Mouse (Mus musculus): Measurements from ENCODE around the gene C1qtnf4. TPM values are rescaled to one million over a fixed set of nuclear protein-coding genes. Genes with fewer than 3 reads are reported as not detected.
A peak's percentile ranks its signal among the peaks of the same experiment; 100 is the strongest.

The C1qtnf4 gene
- polyA plus RNA-seq, 1 experiment from 2014 or later, result 22.5 TPM

- Histone ChIP-seq H3K4me1 (ENCODE audit: control insufficient read depth, insufficient read depth, low read length) (no peaks in the 10 kb centered on the region), H3K9ac (ENCODE audit: low read length) (no peak overlapping the region), H3K4me3 (ENCODE audit: low read depth, low read length) (no peak overlapping the region), H3K9me3 (ENCODE audit: control insufficient read depth, low read length) (no peaks in the 10 kb centered on the region), H3K4me2 (ENCODE audit: low read depth) (no peak overlapping the region), H3K36me3 (ENCODE audit: control insufficient read depth, insufficient read depth, low read length) (no peaks in the 10 kb centered on the region), H3K27me3 (ENCODE audit: control insufficient read depth, insufficient read depth, low read length) (peaks cover 3% of the 10 kb centered on the region; the same call in 1 of the 2 replicates), H3K27ac (ENCODE audit: low read depth, low read length) (no peak overlapping the region)
- ATAC-seq (ENCODE audit: insufficient read depth, low FRiP score, low TSS enrichment) (no peak), DNase-seq (ENCODE audit: low spot score) (no peak)
- WGBS, result 84% methylated on average over 2 of the region's 2 CpGs
Measured at GRCm38 (mm10) chr2:90875239-90875638, 10.4 kb upstream of the C1qtnf4 start.

GRCm38 (mm10) chr2:90877584-90878259 lies 7.9 kb upstream of the C1qtnf4 start:
- 63% methylated on average over 5 of the region's 5 CpGs for WGBS
- Histone ChIP-seq H3K4me3 (ENCODE audit: low read depth, low read length) (no peak overlapping the region), H3K36me3 (ENCODE audit: control insufficient read depth, insufficient read depth, low read length) (no peaks in the 10 kb centered on the region), H3K4me2 (ENCODE audit: low read depth) (no peak overlapping the region), H3K27me3 (ENCODE audit: control insufficient read depth, insufficient read depth, low read length) (peaks cover 4% of the 10 kb centered on the region; the same call in 1 of the 2 replicates), H3K27ac (ENCODE audit: low read depth, low read length) (no peak overlapping the region), H3K9me3 (ENCODE audit: control insufficient read depth, low read length) (no peaks in the 10 kb centered on the region), H3K4me1 (ENCODE audit: control insufficient read depth, insufficient read depth, low read length) (no peaks in the 10 kb centered on the region), H3K9ac (ENCODE audit: low read length) (no peak overlapping the region)
- ATAC-seq (ENCODE audit: insufficient read depth, low FRiP score, low TSS enrichment), result no peak
- DNase-seq (ENCODE audit: low spot score), result no peak

- H3K4me3 ChIP-seq (ENCODE audit: low read depth, low read length), result no peak overlapping the region
- no peak for ATAC-seq (ENCODE audit: insufficient read depth, low FRiP score, low TSS enrichment)
- peaks cover 4% of the 10 kb centered on the region; the same call in 1 of the 2 replicates for H3K27me3 ChIP-seq (ENCODE audit: control insufficient read depth, insufficient read depth, low read length)
- no peaks in the 10 kb centered on the region for H3K4me1 ChIP-seq (ENCODE audit: control insufficient read depth, insufficient read depth, low read length)
- no peaks in the 10 kb centered on the region for H3K36me3 ChIP-seq (ENCODE audit: control insufficient read depth, insufficient read depth, low read length)
- H3K27ac ChIP-seq (ENCODE audit: low read depth, low read length), result no peak overlapping the region
- no peak for DNase-seq (ENCODE audit: low spot score)
- no peak overlapping the region for H3K4me2 ChIP-seq (ENCODE audit: low read depth)
- no peaks in the 10 kb centered on the region for H3K9me3 ChIP-seq (ENCODE audit: control insufficient read depth, low read length)
- H3K9ac ChIP-seq (ENCODE audit: low read length), result no peak overlapping the region
Measured at GRCm38 (mm10) chr2:90879419-90879818, 6.2 kb upstream of the C1qtnf4 start.

GRCm38 (mm10) chr2:90880144-90880785 lies 5.4 kb upstream of the C1qtnf4 start:
- H3K4me3 ChIP-seq (ENCODE audit: low read depth, low read length), result no peak overlapping the region
- 43% methylated on average over 6 of the region's 6 CpGs for WGBS
- H3K27ac ChIP-seq (ENCODE audit: low read depth, low read length), result no peak overlapping the region
- no peaks in the 10 kb centered on the region for H3K36me3 ChIP-seq (ENCODE audit: control insufficient read depth, insufficient read depth, low read length)
- ATAC-seq (ENCODE audit: insufficient read depth, low FRiP score, low TSS enrichment), result no peak
- peaks cover 4% of the 10 kb centered on the region for H3K27me3 ChIP-seq (ENCODE audit: control insufficient read depth, insufficient read depth, low read length)
- no peaks in the 10 kb centered on the region for H3K9me3 ChIP-seq (ENCODE audit: control insufficient read depth, low read length)
- no peak overlapping the region for H3K4me2 ChIP-seq (ENCODE audit: low read depth)
- H3K9ac ChIP-seq (ENCODE audit: low read length), result no peak overlapping the region
- no peak for DNase-seq (ENCODE audit: low spot score)
- no peaks in the 10 kb centered on the region for H3K4me1 ChIP-seq (ENCODE audit: control insufficient read depth, insufficient read depth, low read length)

GRCm38 (mm10) chr2:90881824-90882223 lies 3.8 kb upstream of the C1qtnf4 start:
- Histone ChIP-seq H3K4me1 (ENCODE audit: control insufficient read depth, insufficient read depth, low read length) (0 out of 2 replicates have a peak, but pooled peaks cover 3% of the 10 kb centered on the region), H3K4me2 (ENCODE audit: low read depth) (no peak overlapping the region), H3K4me3 (ENCODE audit: low read depth, low read length) (no peak overlapping the region), H3K36me3 (ENCODE audit: control insufficient read depth, insufficient read depth, low read length) (no peaks in the 10 kb centered on the region), H3K27ac (ENCODE audit: low read depth, low read length) (no peak overlapping the region), H3K27me3 (ENCODE audit: control insufficient read depth, insufficient read depth, low read length) (peaks cover 14% of the 10 kb centered on the region), H3K9ac (ENCODE audit: low read length) (no peak overlapping the region), H3K9me3 (ENCODE audit: control insufficient read depth, low read length) (no peaks in the 10 kb centered on the region)
- DNase-seq (ENCODE audit: low spot score) (no peak), ATAC-seq (ENCODE audit: insufficient read depth, low FRiP score, low TSS enrichment) (no peak)
- whole genome bisulfite sequencing, result 86% methylated on average over 2 of the region's 2 CpGs

- Histone ChIP-seq H3K27ac (ENCODE audit: low read depth, low read length) (no peak overlapping the region), H3K4me1 (ENCODE audit: control insufficient read depth, insufficient read depth, low read length) (peaks cover 5% of the 10 kb centered on the region; the same call in 1 of the 2 replicates), H3K9me3 (ENCODE audit: control insufficient read depth, low read length) (no peaks in the 10 kb centered on the region), H3K36me3 (ENCODE audit: control insufficient read depth, insufficient read depth, low read length) (no peaks in the 10 kb centered on the region), H3K9ac (ENCODE audit: low read length) (peak overlapping the region; percentile 72), H3K4me3 (ENCODE audit: low read depth, low read length) (peak overlapping the region; percentile 55), H3K27me3 (ENCODE audit: control insufficient read depth, insufficient read depth, low read length) (peaks cover 42% of the 10 kb centered on the region), H3K4me2 (ENCODE audit: low read depth) (peak overlapping the region; percentile 90)
- ATAC-seq (ENCODE audit: insufficient read depth, low FRiP score, low TSS enrichment) (no peak), DNase-seq (ENCODE audit: low spot score) (no peak)
- WGBS, result 29% methylated on average over 6 of the region's 6 CpGs
Measured at GRCm38 (mm10) chr2:90886436-90886835, 776 bp downstream of the C1qtnf4 start.

- Histone ChIP-seq H3K9ac (ENCODE audit: low read length) (no peak overlapping the region), H3K36me3 (ENCODE audit: control insufficient read depth, insufficient read depth, low read length) (no peaks in the 10 kb centered on the region), H3K9me3 (ENCODE audit: control insufficient read depth, low read length) (no peaks in the 10 kb centered on the region), H3K27ac (ENCODE audit: low read depth, low read length) (no peak overlapping the region), H3K4me2 (ENCODE audit: low read depth) (peak overlapping the region; percentile 90; the same call in 1 of the 2 replicates), H3K4me3 (ENCODE audit: low read depth, low read length) (peak overlapping the region; percentile 55; the same call in 1 of the 2 replicates), H3K4me1 (ENCODE audit: control insufficient read depth, insufficient read depth, low read length) (peaks cover 5% of the 10 kb centered on the region; the same call in 1 of the 2 replicates), H3K27me3 (ENCODE audit: control insufficient read depth, insufficient read depth, low read length) (peaks cover 42% of the 10 kb centered on the region)
- ATAC-seq (ENCODE audit: insufficient read depth, low FRiP score, low TSS enrichment) (no peak), DNase-seq (ENCODE audit: low spot score) (no peak)
- 74% methylated on average over 5 of the region's 5 CpGs for WGBS
Measured at GRCm38 (mm10) chr2:90887627-90888026, 2.0 kb downstream of the C1qtnf4 start.

- peaks cover 42% of the 10 kb centered on the region for H3K27me3 ChIP-seq (ENCODE audit: control insufficient read depth, insufficient read depth, low read length)
- H3K4me2 ChIP-seq (ENCODE audit: low read depth), result peak overlapping the region; percentile 65
- H3K4me1 ChIP-seq (ENCODE audit: control insufficient read depth, insufficient read depth, low read length), result peaks cover 5% of the 10 kb centered on the region; the same call in 1 of the 2 replicates
- peak overlapping the region; percentile 65 for H3K9ac ChIP-seq (ENCODE audit: low read length)
- peak overlapping the region; percentile 53 for H3K4me3 ChIP-seq (ENCODE audit: low read depth, low read length)
- peaks cover 2% of the 10 kb centered on the region; the same call in 1 of the 2 replicates for H3K36me3 ChIP-seq (ENCODE audit: control insufficient read depth, insufficient read depth, low read length)
- peak overlapping the region; percentile 53; the same call in 1 of the 2 replicates for H3K27ac ChIP-seq (ENCODE audit: low read depth, low read length)
- no peaks in the 10 kb centered on the region for H3K9me3 ChIP-seq (ENCODE audit: control insufficient read depth, low read length)
- DNase-seq (ENCODE audit: low spot score), result peak; percentile 73
- 3% methylated on average over 103 of the region's 133 CpGs for WGBS
- ATAC-seq (ENCODE audit: insufficient read depth, low FRiP score, low TSS enrichment), result peak; percentile 60
Measured at GRCm38 (mm10) chr2:90889550-90890548, 4.2 kb downstream of the C1qtnf4 start.
